Mouse (Mus musculus): ENCODE data around the gene Wdr82. TPM values are rescaled to one million over a fixed set of nuclear protein-coding genes. Genes with fewer than 3 reads are reported as not detected.

Wdr82 gene
- polyA plus RNA-seq, 1 experiment = 17.7 TPM

DNA sequence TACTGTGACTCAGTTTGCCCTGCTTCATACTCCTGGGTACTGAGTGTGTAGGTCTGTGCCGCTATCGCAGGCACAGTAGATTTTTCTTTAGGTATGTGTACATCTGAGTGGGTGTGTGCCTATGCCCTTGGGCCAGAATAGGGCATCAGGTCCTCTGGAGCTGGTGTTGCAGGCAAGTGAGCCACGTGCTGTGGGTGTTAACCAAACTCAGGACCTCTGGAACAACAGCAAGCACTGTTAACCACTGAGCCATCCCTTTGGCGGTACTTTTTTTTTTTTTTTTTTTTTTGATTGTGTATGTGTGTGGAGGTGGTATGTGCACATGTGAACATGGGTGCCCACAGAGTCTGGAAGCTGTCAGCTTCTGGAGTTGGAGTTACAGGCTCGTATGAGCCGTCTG is 7.1 kb downstream of the Wdr82 start:
- Histone ChIP-seq H3K4me1 (ENCODE audit: control insufficient read depth, insufficient read depth, low read length) (peaks cover 2% of the 10 kb centered on the region; the same call in 1 of the 2 replicates), H3K4me3 (replicated peaks; ENCODE audit: control insufficient read depth, low read depth, low read length) (no peak overlapping the region), H3K27ac (ENCODE audit: control insufficient read depth, insufficient read depth, low read depth, low read length, poor library complexity) (no peak overlapping the region)
- TF ChIP-seq POLR2A (IDR thresholded peaks at IDR 0.05; ENCODE audit: borderline replicate concordance, control insufficient read depth, low read depth, low read length) (no peak), CTCF (IDR thresholded peaks at IDR 0.05; ENCODE audit: control insufficient read depth, insufficient read depth, low read length) (no peak)
- WGBS = 89% methylated on average over 6 of the region's 6 CpGs

DNA sequence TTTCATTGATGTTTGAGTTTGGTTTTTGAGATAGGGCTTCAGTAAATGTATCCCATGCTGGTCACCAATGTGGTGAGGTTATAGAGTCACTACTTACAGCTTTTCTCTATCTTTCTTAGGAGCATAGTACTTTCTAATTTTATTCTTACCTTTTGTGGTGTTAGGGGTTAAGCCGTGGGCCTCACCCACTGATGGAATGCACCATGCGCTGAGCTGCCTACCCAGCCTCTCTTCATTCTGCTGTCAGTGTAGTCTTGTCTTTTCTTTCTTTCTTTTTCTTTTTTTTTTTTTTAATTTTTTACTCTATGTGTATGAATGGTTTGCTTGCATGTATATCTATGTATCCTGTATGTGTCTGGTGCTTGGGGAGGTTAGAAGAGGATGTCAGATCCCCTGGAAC is 8.7 kb downstream of the Wdr82 start:
- 97% methylated on average over 2 of the region's 2 CpGs for WGBS

DNA sequence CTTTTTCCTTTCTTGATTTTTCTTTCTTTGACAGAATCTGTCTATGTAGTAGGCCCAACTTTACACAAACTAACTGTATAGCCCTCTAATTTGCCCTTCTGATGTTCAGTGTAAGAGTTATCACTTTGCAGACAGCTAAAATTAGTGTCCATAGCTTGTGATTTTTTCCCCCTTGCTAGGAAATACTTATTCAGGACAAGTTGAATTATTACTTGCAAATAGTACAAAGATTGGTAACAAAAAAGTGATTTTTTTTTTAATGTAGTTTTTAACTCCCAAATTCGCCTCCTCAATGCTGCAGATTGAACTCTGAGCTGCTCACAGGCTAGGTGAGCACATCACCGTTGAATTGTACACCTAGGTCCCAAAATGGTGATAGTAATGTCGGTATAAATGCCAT is 9.2 kb downstream of the Wdr82 start:
- Histone ChIP-seq H3K4me3 (replicated peaks; ENCODE audit: control insufficient read depth, low read depth, low read length) (no peak overlapping the region), H3K27ac (ENCODE audit: control insufficient read depth, insufficient read depth, low read depth, low read length, poor library complexity) (no peak overlapping the region), H3K4me1 (ENCODE audit: control insufficient read depth, insufficient read depth, low read length) (no peaks in the 10 kb centered on the region; the same call in 1 of the 2 replicates)
- WGBS = 91% methylated on average over 3 of the region's 3 CpGs
- no peak for TF ChIP-seq CTCF (IDR thresholded peaks at IDR 0.05; ENCODE audit: control insufficient read depth, insufficient read depth, low read length)
- TF ChIP-seq POLR2A (IDR thresholded peaks at IDR 0.05; ENCODE audit: borderline replicate concordance, control insufficient read depth, low read depth, low read length) = no peak

More for the DNA sequence above, 8.7 kb downstream of the Wdr82 start:
- Histone ChIP-seq H3K27ac (ENCODE audit: control insufficient read depth, insufficient read depth, low read depth, low read length, poor library complexity) (no peak overlapping the region), H3K4me1 (ENCODE audit: control insufficient read depth, insufficient read depth, low read length) (no peaks in the 10 kb centered on the region; the same call in 1 of the 2 replicates), H3K4me3 (replicated peaks; ENCODE audit: control insufficient read depth, low read depth, low read length) (no peak overlapping the region)
- TF ChIP-seq CTCF (IDR thresholded peaks at IDR 0.05; ENCODE audit: control insufficient read depth, insufficient read depth, low read length) (no peak), POLR2A (IDR thresholded peaks at IDR 0.05; ENCODE audit: borderline replicate concordance, control insufficient read depth, low read depth, low read length) (no peak)

DNA sequence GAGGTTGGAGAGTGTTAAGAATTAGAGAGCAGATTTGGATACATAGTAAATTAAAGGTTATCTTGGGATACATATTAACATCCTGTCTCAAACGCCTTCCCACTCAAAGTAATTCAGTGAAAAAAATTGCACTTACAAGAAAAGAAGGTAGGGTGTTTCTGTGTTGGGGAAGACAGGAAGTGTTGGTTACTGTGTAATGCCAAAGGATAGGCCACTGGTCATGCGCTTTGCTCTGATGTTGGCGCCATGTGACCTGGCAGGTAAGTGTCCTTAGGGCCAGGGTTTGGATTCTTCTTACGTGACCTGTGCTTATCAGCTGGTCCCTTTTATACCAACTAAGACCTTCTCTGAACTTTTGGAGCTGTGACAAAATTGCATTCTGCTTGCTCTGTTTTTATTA is 11.4 kb downstream of the Wdr82 start:
- no peak overlapping the region for H3K4me3 ChIP-seq (replicated peaks; ENCODE audit: control insufficient read depth, low read depth, low read length)
- no peaks in the 10 kb centered on the region; the same call in 1 of the 2 replicates for H3K4me1 ChIP-seq (ENCODE audit: control insufficient read depth, insufficient read depth, low read length)
- H3K27ac ChIP-seq (ENCODE audit: control insufficient read depth, insufficient read depth, low read depth, low read length, poor library complexity) = no peak overlapping the region
- TF ChIP-seq POLR2A (IDR thresholded peaks at IDR 0.05; ENCODE audit: borderline replicate concordance, control insufficient read depth, low read depth, low read length) (no peak), CTCF (IDR thresholded peaks at IDR 0.05; ENCODE audit: control insufficient read depth, insufficient read depth, low read length) (no peak)
- WGBS = 86% methylated on average over 4 of the region's 4 CpGs

DNA sequence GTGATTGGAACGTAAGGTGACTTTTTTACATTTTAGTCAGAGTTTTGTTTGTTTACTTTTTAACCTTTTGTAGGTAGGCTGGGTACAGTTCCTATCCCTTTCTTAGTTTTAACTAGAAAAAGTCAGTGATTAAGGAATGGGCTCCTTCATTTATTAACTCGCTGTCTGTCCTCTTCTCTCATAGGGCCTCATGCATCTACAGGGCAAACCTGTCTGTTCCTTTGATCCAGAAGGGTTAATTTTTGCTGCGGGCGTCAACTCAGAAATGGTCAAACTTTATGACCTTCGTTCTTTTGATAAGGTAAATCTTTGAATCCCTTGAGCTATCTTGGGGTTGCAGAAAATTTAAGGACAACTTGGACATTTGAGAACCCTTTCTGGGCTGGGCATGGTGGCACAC is 13.3 kb downstream of the Wdr82 start:
- Histone ChIP-seq H3K4me1 (ENCODE audit: control insufficient read depth, insufficient read depth, low read length) (no peaks in the 10 kb centered on the region), H3K4me3 (replicated peaks; ENCODE audit: control insufficient read depth, low read depth, low read length) (no peak overlapping the region), H3K27ac (ENCODE audit: control insufficient read depth, insufficient read depth, low read depth, low read length, poor library complexity) (no peak overlapping the region)
- WGBS = 93% methylated on average over 5 of the region's 5 CpGs
- TF ChIP-seq POLR2A (IDR thresholded peaks at IDR 0.05; ENCODE audit: borderline replicate concordance, control insufficient read depth, low read depth, low read length) = no peak
- TF ChIP-seq CTCF (IDR thresholded peaks at IDR 0.05; ENCODE audit: control insufficient read depth, insufficient read depth, low read length) = no peak

DNA sequence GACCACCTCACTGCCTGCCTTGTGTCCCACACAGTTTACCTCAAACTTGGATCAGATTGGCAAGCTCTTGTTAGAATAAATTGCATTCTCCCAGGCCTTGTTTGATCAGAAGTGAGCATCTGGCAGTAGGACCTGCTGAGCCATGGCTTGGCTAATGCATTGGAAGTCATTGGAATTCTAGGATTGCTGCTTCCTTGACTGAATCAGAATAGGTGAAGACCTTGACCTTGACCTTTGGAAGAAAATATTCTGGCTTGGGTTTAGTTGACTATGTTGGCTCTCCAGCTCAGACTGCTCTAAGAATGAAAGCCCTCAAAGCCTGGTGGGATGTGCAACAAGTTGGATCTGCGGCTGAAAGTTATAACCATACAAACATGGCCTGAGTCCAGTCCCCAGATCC is 20.6 kb downstream of the Wdr82 start:
- Histone ChIP-seq H3K4me3 (replicated peaks; ENCODE audit: control insufficient read depth, low read depth, low read length) (no peak overlapping the region), H3K4me1 (ENCODE audit: control insufficient read depth, insufficient read depth, low read length) (peaks cover 9% of the 10 kb centered on the region), H3K27ac (ENCODE audit: control insufficient read depth, insufficient read depth, low read depth, low read length, poor library complexity) (no peak overlapping the region)
- WGBS = 84% methylated on average over 1 of the region's 1 CpGs
- TF ChIP-seq CTCF (IDR thresholded peaks at IDR 0.05; ENCODE audit: control insufficient read depth, insufficient read depth, low read length) = no peak
- no peak for TF ChIP-seq POLR2A (IDR thresholded peaks at IDR 0.05; ENCODE audit: borderline replicate concordance, control insufficient read depth, low read depth, low read length)

DNA sequence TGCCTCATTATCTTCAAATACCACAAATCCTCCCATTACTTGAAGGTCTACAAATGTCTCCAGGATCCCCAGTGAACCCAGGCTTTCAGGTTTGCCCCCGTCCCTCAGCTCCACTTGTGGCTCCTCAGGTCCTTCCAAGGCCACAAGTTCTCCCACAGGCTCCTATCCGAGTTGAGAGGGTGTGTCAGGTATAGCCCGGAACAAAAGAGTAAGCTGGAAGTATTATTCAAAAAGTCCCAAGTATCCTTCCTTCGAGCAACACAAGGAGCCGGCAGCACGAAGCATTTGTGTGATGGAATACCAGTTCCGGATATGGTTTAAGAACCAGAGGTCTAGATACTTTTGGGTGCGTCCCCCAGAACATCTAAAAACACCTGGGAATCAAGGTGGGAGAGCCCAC is 21.3 kb downstream of the Wdr82 start:
- peak overlapping the region; percentile 36; the same call in 1 of the 2 replicates for H3K27ac ChIP-seq (ENCODE audit: control insufficient read depth, insufficient read depth, low read depth, low read length, poor library complexity)
- no peak overlapping the region for H3K4me3 ChIP-seq (replicated peaks; ENCODE audit: control insufficient read depth, low read depth, low read length)
- 92% methylated on average over 8 of the region's 8 CpGs for WGBS
- H3K4me1 ChIP-seq (ENCODE audit: control insufficient read depth, insufficient read depth, low read length) = peaks cover 9% of the 10 kb centered on the region
- TF ChIP-seq POLR2A (IDR thresholded peaks at IDR 0.05; ENCODE audit: borderline replicate concordance, control insufficient read depth, low read depth, low read length) (no peak), CTCF (IDR thresholded peaks at IDR 0.05; ENCODE audit: control insufficient read depth, insufficient read depth, low read length) (no peak)

DNA sequence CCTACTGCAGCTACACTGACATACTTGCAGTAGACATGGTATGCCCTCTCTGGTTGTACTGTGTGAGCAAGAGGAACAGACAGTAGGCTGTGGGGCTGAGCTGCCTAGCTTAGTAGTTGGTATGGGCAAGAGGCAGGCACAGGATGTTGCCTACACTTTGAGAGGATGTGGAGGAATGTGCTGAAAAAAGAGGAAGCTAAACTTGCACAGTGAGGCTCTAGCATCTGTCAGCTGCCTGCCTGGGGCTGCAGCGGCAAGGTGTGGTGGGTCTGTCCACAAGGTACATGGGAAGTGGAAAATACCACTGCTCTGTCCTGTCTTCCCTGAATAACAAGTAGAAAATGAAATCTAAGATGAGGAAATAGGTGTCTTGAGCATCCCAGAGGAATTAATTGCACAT is 22.3 kb downstream of the Wdr82 start:
- peaks cover 15% of the 10 kb centered on the region for H3K4me1 ChIP-seq (ENCODE audit: control insufficient read depth, insufficient read depth, low read length)
- no peak overlapping the region for H3K4me3 ChIP-seq (replicated peaks; ENCODE audit: control insufficient read depth, low read depth, low read length)
- H3K27ac ChIP-seq (ENCODE audit: control insufficient read depth, insufficient read depth, low read depth, low read length, poor library complexity) = peak overlapping the region; percentile 77
- no peak for TF ChIP-seq CTCF (IDR thresholded peaks at IDR 0.05; ENCODE audit: control insufficient read depth, insufficient read depth, low read length)
- TF ChIP-seq POLR2A (IDR thresholded peaks at IDR 0.05; ENCODE audit: borderline replicate concordance, control insufficient read depth, low read depth, low read length) = no peak
- WGBS = 10% methylated on average over 1 of the region's 1 CpGs

Measured in bone marrow, adult 2 months (tissue).